Mouse (Mus musculus) kidney, adult 2 months (tissue): ENCODE measurements around the gene Epha6.

Source experiments
- CTCF ChIP-seq: fragments of 200-500 bp; conservative IDR thresholded peaks from 2 replicates; pipeline ENCODE4 v1.5.1; 2011; ENCODE audit warnings: low read depth, mild to moderate bottlenecking, control low read depth, low read length, moderate library complexity, mixed read lengths; ENCODE audit not compliant: insufficient read depth, insufficient read length
- POLR2A ChIP-seq: fragments of 200-500 bp; IDR thresholded peaks from one replicate; pipeline ENCODE4 v1.6.1; 2011; ENCODE audit warnings: low read depth, low read length, control low read depth

DNA sequence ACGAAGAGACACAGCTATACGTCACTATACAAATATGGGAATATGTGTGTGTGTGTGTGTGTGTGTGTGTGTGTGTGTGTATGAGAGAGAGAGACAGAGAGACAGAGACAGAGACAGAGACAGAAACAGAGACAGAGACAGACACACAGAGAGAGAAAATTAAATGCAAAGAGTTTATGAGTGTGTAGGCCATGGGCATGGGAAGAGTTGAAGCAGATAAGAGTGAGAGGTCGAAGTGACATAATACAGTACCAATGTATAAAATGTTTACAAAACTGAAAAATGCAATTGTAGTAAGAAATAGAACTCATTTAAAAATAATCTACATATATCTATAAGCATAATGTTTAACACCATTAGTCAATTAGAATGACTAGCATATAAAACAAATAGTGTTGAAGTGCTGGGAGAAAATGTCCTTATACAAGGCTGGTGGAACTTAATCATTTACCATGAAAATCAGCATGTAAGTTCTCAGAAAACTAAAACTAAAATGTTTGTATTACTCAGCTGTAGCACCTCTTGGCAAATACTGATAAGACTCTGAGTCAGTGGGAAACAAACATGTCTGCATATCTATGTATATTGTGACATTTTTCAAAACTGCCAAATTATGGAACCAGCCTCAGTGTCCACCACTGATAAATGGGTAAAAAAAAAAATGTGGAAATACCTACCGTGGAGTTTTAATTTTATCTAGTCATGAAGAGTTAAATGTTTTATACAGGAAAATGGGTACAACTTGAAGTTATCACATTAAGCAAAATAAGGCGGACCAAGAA, 371.2 kb downstream of the Epha6 start:
- TF ChIP-seq POLR2A (no peak), CTCF (no peak)
